In the genomic region with DNA sequence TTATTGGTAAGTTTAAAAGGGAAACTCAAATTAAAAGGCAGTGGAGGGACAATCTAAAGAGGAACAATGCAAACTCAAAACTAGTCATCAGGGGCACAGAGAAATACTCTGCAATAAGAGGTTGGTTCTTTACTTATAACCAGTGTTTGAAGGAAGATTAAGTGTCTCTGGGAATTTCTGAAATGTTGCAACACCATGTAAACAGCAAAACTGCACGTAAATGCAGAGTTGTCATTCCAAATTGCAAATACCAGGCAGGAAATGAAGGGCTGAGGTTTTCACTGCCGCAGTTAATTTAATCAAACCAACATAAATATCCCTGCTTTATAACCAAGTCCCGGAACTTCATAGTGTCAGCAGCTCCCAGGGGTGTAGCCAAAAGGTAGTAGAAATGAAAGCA, we compare ENCODE assay signal across 16 mouse cellular contexts.
DNase-seq lines count a peak whose midpoint lies in the region; ATAC-seq lines count a peak whose summit lies in the region.
"Had no signal": no experiment of that assay in that cellular context is flagged by ENCODE, and none has a peak within 500 bp of the region (broad histone marks: within the 10 kb centered on the region; RNA-seq: fewer than 3 reads in every experiment).

No protein-coding gene starts in this region.

- no peak overlapping the region for H3K9ac ChIP-seq in hindbrain, embryonic 11.5 days (ENCODE audit: low read depth, low read length)
- H3K9ac ChIP-seq in midbrain, embryonic 14.5 days (replicated peaks; ENCODE audit: low read length): no peak overlapping the region
- no peak overlapping the region for H3K9ac ChIP-seq in limb, embryonic 13.5 days
- no peak overlapping the region for H3K9ac ChIP-seq in liver, embryonic 11.5 days (ENCODE audit: low read depth, low read length)
- H3K9ac ChIP-seq: hindbrain, embryonic 15.5 days; lung, embryonic 15.5 days; neural tube, embryonic 15.5 days had no signal

- WGBS in hindbrain, embryonic 10.5 days: 54% methylated on average over 3 of the region's 3 CpGs
- WGBS in hindbrain, embryonic 11.5 days: 59% methylated on average over 3 of the region's 3 CpGs
- WGBS in midbrain, embryonic 10.5 days: 43% methylated on average over 3 of the region's 3 CpGs
- 19% methylated on average over 3 of the region's 3 CpGs for WGBS in midbrain, embryonic 14.5 days
- 19% methylated on average over 3 of the region's 3 CpGs for WGBS in limb, embryonic 13.5 days
- WGBS in liver, embryonic 11.5 days: 77% methylated on average over 3 of the region's 3 CpGs

- no peaks in the 10 kb centered on the region for H3K9me3 ChIP-seq in hindbrain, embryonic 10.5 days
- no peaks in the 10 kb centered on the region for H3K9me3 ChIP-seq in hindbrain, embryonic 11.5 days (ENCODE audit: control insufficient read depth, low read length)
- H3K9me3 ChIP-seq in midbrain, embryonic 10.5 days (replicated peaks): no peaks in the 10 kb centered on the region
- H3K9me3 ChIP-seq in midbrain, embryonic 14.5 days (ENCODE audit: control insufficient read depth, low read length): no peaks in the 10 kb centered on the region
- H3K9me3 ChIP-seq in limb, embryonic 13.5 days: no peaks in the 10 kb centered on the region
- no peaks in the 10 kb centered on the region for H3K9me3 ChIP-seq in liver, embryonic 11.5 days (ENCODE audit: control insufficient read depth, low read length)
- H3K9me3 ChIP-seq: hindbrain, embryonic 15.5 days; lung, embryonic 15.5 days; neural tube, embryonic 15.5 days had no signal

- H3K36me3 ChIP-seq in hindbrain, embryonic 10.5 days: no peaks in the 10 kb centered on the region
- H3K36me3 ChIP-seq in hindbrain, embryonic 11.5 days (ENCODE audit: control insufficient read depth, insufficient read depth, low read length): no peaks in the 10 kb centered on the region
- peaks cover 3% of the 10 kb centered on the region; the same call in 1 of the 2 replicates for H3K36me3 ChIP-seq in midbrain, embryonic 10.5 days
- no peaks in the 10 kb centered on the region for H3K36me3 ChIP-seq in midbrain, embryonic 14.5 days (ENCODE audit: control insufficient read depth, insufficient read depth, low read length)
- no peaks in the 10 kb centered on the region for H3K36me3 ChIP-seq in limb, embryonic 13.5 days
- no peaks in the 10 kb centered on the region for H3K36me3 ChIP-seq in liver, embryonic 11.5 days (ENCODE audit: control insufficient read depth, insufficient read depth, low read length)
- H3K36me3 ChIP-seq: hindbrain, embryonic 15.5 days; lung, embryonic 15.5 days; neural tube, embryonic 15.5 days had no signal

- H3K4me1 ChIP-seq in hindbrain, embryonic 10.5 days (replicated peaks): peaks cover 37% of the 10 kb centered on the region
- H3K4me1 ChIP-seq in hindbrain, embryonic 11.5 days (replicated peaks; ENCODE audit: control insufficient read depth, insufficient read depth, low read length): 0 out of 2 replicates have a peak, but pooled peaks cover 2% of the 10 kb centered on the region
- H3K4me1 ChIP-seq in midbrain, embryonic 10.5 days: peaks cover 43% of the 10 kb centered on the region
- peaks cover 33% of the 10 kb centered on the region for H3K4me1 ChIP-seq in midbrain, embryonic 14.5 days (ENCODE audit: control insufficient read depth, insufficient read depth, low read length)
- H3K4me1 ChIP-seq in limb, embryonic 13.5 days: peaks cover 31% of the 10 kb centered on the region
- no peaks in the 10 kb centered on the region for H3K4me1 ChIP-seq in liver, embryonic 11.5 days (replicated peaks; ENCODE audit: control insufficient read depth, insufficient read depth, low read length)

- peak overlapping the region; percentile 82 for H3K27ac ChIP-seq in hindbrain, embryonic 10.5 days
- H3K27ac ChIP-seq in hindbrain, embryonic 11.5 days (ENCODE audit: low read depth, low read length): no peak overlapping the region
- H3K27ac ChIP-seq in midbrain, embryonic 10.5 days (replicated peaks): peak overlapping the region; percentile 68
- H3K27ac ChIP-seq in midbrain, embryonic 14.5 days (replicated peaks; ENCODE audit: low read depth, low read length): no peak overlapping the region
- H3K27ac ChIP-seq in limb, embryonic 13.5 days: 0 out of 2 replicates have a peak overlapping the region, but pooled peaks have one; percentile 7
- H3K27ac ChIP-seq in liver, embryonic 11.5 days (ENCODE audit: low read depth, low read length): no peak overlapping the region
- H3K27ac ChIP-seq: heart, adult 2 months; lung, embryonic 15.5 days; neural tube, embryonic 15.5 days had no signal

- no peak for ATAC-seq in hindbrain, embryonic 11.5 days (ENCODE audit: low FRiP score)
- no peak for ATAC-seq in midbrain, embryonic 14.5 days (ENCODE audit: low FRiP score, low TSS enrichment)
- no peak for ATAC-seq in limb, embryonic 13.5 days (ENCODE audit: low FRiP score, low read depth)
- no peak for ATAC-seq in liver, embryonic 11.5 days (replicated peaks; ENCODE audit: low FRiP score)
- ATAC-seq: intestine, postnatal 0 days had no signal

- no peak for DNase-seq in hindbrain, embryonic 10.5 days (ENCODE audit: low spot score)
- no peak for DNase-seq in hindbrain, embryonic 11.5 days (ENCODE audit: low spot score)
- DNase-seq in midbrain, embryonic 10.5 days (ENCODE audit: low spot score): no peak
- no peak for DNase-seq in midbrain, embryonic 14.5 days
- no peak for DNase-seq in layer of hippocampus, adult 9-11 months
- no peak for DNase-seq in liver, embryonic 11.5 days (ENCODE audit: low spot score)
- DNase-seq: adrenal gland, adult 2 months; cerebellum, postnatal 14 days; heart, adult 2 months; kidney, postnatal 4 days; thymus, postnatal 14 days had no signal

- H3K4me3 ChIP-seq in hindbrain, embryonic 10.5 days: no peak overlapping the region
- no peak overlapping the region for H3K4me3 ChIP-seq in hindbrain, embryonic 11.5 days (ENCODE audit: low read depth, low read length)
- H3K4me3 ChIP-seq in midbrain, embryonic 10.5 days: no peak overlapping the region
- H3K4me3 ChIP-seq in midbrain, embryonic 14.5 days (replicated peaks; ENCODE audit: low read depth, low read length): no peak overlapping the region
- H3K4me3 ChIP-seq in limb, embryonic 13.5 days: no peak overlapping the region
- no peak overlapping the region for H3K4me3 ChIP-seq in liver, embryonic 11.5 days (ENCODE audit: low read depth, low read length)
- H3K4me3 ChIP-seq: heart, adult 2 months; hindbrain, embryonic 15.5 days; lung, embryonic 15.5 days; neural tube, embryonic 15.5 days had no signal

- no peaks in the 10 kb centered on the region for H3K27me3 ChIP-seq in hindbrain, embryonic 10.5 days (ENCODE audit: insufficient read depth, poor library complexity, severe bottlenecking)
- H3K27me3 ChIP-seq in hindbrain, embryonic 11.5 days (ENCODE audit: control insufficient read depth, insufficient read depth, low read length): no peaks in the 10 kb centered on the region
- peaks cover 80% of the 10 kb centered on the region for H3K27me3 ChIP-seq in midbrain, embryonic 10.5 days (ENCODE audit: low read depth, poor library complexity, severe bottlenecking)
- peaks cover 21% of the 10 kb centered on the region; the same call in 1 of the 2 replicates for H3K27me3 ChIP-seq in midbrain, embryonic 14.5 days (ENCODE audit: control insufficient read depth, insufficient read depth, low read length)
- no peaks in the 10 kb centered on the region for H3K27me3 ChIP-seq in limb, embryonic 13.5 days
- no peaks in the 10 kb centered on the region for H3K27me3 ChIP-seq in liver, embryonic 11.5 days (replicated peaks; ENCODE audit: control insufficient read depth, insufficient read depth, low read length)
- H3K27me3 ChIP-seq: hindbrain, embryonic 15.5 days; lung, embryonic 15.5 days; neural tube, embryonic 15.5 days had no signal

- H3K4me2 ChIP-seq in hindbrain, embryonic 11.5 days (replicated peaks; ENCODE audit: low read depth, low read length): no peak overlapping the region
- H3K4me2 ChIP-seq in midbrain, embryonic 14.5 days (ENCODE audit: low read length): no peak overlapping the region
- no peak overlapping the region for H3K4me2 ChIP-seq in limb, embryonic 13.5 days (replicated peaks)
- H3K4me2 ChIP-seq in liver, embryonic 11.5 days: no peak overlapping the region
- H3K4me2 ChIP-seq: hindbrain, embryonic 15.5 days; lung, embryonic 15.5 days; neural tube, embryonic 15.5 days had no signal

Comparison
In these comparisons a context has a peak if more than half of its experiments do, and no peak if none do; other contexts are left out.
1. H3K27ac ChIP-seq: peak in hindbrain, embryonic 10.5 days (single experiment), midbrain, embryonic 10.5 days (single experiment) and limb, embryonic 13.5 days (single experiment); none in hindbrain, embryonic 11.5 days (single experiment), midbrain, embryonic 14.5 days (single experiment) and liver, embryonic 11.5 days (single experiment).